Mouse (Mus musculus): ENCODE results near the gene Sptbn1. TPM values are rescaled to one million over a fixed set of nuclear protein-coding genes. Genes with fewer than 3 reads are reported as not detected.

The Sptbn1 gene
- polyA plus RNA-seq, 1 experiment from 2014 or later, result 164 TPM

DNA sequence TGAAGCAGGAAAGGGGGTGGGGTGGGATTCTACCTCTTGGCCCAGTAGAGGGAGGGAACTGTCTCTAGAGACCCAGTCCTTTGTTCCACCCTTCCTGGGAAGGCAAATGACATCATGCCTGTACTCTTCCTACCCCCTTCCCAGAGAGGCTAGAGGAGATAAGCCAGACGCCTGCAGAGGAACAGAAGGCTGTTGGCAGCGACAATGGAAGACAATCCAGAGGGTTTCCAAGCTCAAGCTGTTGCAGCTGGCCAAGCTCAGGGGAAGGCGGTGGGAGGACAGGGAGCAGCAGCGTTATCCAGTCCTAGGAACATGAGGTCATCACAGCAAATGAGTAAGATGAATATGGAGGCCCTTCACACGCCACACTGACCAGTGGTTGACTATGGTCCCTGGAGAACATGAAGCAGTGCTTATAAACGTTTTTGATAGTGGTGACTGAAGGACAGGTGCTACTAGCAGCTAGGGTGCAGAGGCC is 106.8 kb downstream of the Sptbn1 start:
- H3K9me3 ChIP-seq (replicated peaks; ENCODE audit: control insufficient read depth, low read length), result no peaks in the 10 kb centered on the region
- H3K4me3 ChIP-seq (ENCODE audit: low read length), result no peak overlapping the region
- no peak overlapping the region; the same call in 1 of the 2 replicates for H3K4me2 ChIP-seq (ENCODE audit: low read depth, low read length)
- peak; percentile 92 for ATAC-seq (replicated peaks; ENCODE audit: extremely low read depth, insufficient read depth, low FRiP score)
- H3K36me3 ChIP-seq (ENCODE audit: control insufficient read depth, insufficient read depth), result peaks cover 12% of the 10 kb centered on the region
- H3K27me3 ChIP-seq (ENCODE audit: control insufficient read depth, insufficient read depth, low read length), result no peaks in the 10 kb centered on the region
- H3K9ac ChIP-seq (ENCODE audit: low read length), result peak overlapping the region; percentile 2; the same call in 1 of the 2 replicates
- H3K4me1 ChIP-seq (ENCODE audit: control insufficient read depth, insufficient read depth, low read length), result peaks cover 90% of the 10 kb centered on the region
- H3K27ac ChIP-seq (ENCODE audit: low read length), result peak overlapping the region; percentile 89
- 11% methylated on average over 6 of the region's 6 CpGs for WGBS

GRCm38 (mm10) chr11:30160625-30161172 is 107.3 kb downstream of the Sptbn1 start:
- Histone ChIP-seq H3K4me3 (ENCODE audit: low read length) (no peak overlapping the region), H3K4me1 (ENCODE audit: control insufficient read depth, insufficient read depth, low read length) (peaks cover 89% of the 10 kb centered on the region), H3K9ac (ENCODE audit: low read length) (peak overlapping the region; percentile 26; the same call in 1 of the 2 replicates), H3K4me2 (ENCODE audit: low read depth, low read length) (no peak overlapping the region), H3K27ac (ENCODE audit: low read length) (peak overlapping the region; percentile 89), H3K9me3 (replicated peaks; ENCODE audit: control insufficient read depth, low read length) (no peaks in the 10 kb centered on the region), H3K36me3 (ENCODE audit: control insufficient read depth, insufficient read depth) (peaks cover 12% of the 10 kb centered on the region), H3K27me3 (ENCODE audit: control insufficient read depth, insufficient read depth, low read length) (no peaks in the 10 kb centered on the region)
- ATAC-seq (replicated peaks; ENCODE audit: extremely low read depth, insufficient read depth, low FRiP score), result no peak
- WGBS, result 44% methylated on average over 4 of the region's 4 CpGs

DNA sequence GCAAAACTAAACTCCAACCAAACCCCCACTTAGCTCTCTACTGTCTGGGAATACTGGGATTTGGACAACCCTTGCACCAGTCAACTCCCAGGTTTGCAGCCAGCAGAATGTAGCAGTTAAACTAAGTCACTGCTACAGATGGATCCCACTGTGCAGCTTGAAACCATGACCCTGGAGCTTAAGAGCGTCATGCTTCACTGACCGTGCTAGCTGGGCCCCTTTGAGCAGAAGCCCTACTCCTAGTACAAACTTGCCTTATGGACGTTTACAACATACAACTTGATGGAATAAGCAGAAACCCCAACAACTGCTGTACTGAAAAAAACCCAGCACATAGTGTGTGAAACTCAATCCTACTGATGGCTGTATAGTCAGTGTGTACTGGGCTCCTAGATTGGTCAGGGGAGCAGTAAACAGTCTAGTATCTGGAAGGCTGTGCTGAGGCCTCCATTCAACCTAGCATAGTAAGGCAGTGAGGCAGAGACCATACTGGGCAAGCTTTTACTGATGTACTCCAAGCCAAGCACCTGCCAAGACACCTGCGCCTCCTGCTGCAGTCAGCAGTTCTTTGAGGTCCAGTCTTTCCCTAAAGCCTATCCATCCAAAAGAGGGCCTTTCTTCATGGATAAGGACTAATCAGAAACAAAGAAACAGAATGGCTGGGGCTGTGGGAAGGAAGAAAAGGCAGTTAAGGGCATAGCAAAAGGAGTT is 108.3 kb downstream of the Sptbn1 start:
- no peak overlapping the region for H3K9ac ChIP-seq (ENCODE audit: low read length)
- ATAC-seq (replicated peaks; ENCODE audit: extremely low read depth, insufficient read depth, low FRiP score), result no peak
- peaks cover 84% of the 10 kb centered on the region for H3K4me1 ChIP-seq (ENCODE audit: control insufficient read depth, insufficient read depth, low read length)
- H3K27me3 ChIP-seq (ENCODE audit: control insufficient read depth, insufficient read depth, low read length), result no peaks in the 10 kb centered on the region
- no peak overlapping the region for H3K4me2 ChIP-seq (ENCODE audit: low read depth, low read length)
- peak overlapping the region; percentile 89 for H3K27ac ChIP-seq (ENCODE audit: low read length)
- 85% methylated on average over 4 of the region's 4 CpGs for WGBS
- no peaks in the 10 kb centered on the region for H3K9me3 ChIP-seq (replicated peaks; ENCODE audit: control insufficient read depth, low read length)
- H3K4me3 ChIP-seq (ENCODE audit: low read length), result no peak overlapping the region
- H3K36me3 ChIP-seq (ENCODE audit: control insufficient read depth, insufficient read depth), result peaks cover 12% of the 10 kb centered on the region

DNA sequence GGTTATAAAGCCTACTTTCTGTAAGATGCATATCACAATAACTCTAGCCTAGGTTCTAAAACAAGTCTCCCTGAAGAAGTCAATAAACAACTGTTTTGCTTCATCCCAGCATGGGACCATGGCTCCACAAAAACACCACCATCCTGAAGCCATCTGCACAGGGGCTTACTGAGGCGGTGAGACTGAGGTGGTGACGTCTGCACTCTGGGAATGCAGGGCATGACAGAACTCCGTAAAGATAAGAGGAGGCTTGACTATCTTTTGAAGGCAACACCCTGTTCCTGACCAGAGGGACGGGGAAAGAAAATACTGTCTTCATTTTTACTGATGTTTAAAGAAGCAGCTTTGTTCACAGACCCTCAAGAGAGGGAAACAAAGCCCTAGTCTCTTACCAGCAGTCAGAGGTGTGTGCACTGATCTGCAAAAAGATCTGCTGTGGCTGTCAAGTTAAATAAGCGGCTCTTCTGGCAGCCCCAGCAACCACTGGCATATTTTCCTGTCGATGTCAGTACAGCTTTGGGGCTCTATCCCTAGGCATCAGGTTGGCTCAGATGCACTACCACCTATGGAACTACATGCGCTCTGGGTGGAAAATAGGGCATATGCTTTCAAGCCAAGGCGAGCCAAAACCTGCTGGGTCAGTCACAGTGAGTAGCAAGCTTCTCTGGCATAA is 109.8 kb downstream of the Sptbn1 start:
- Histone ChIP-seq H3K4me2 (ENCODE audit: low read depth, low read length) (0 out of 2 replicates have a peak overlapping the region, but pooled peaks have one; percentile 8), H3K9me3 (replicated peaks; ENCODE audit: control insufficient read depth, low read length) (no peaks in the 10 kb centered on the region), H3K27me3 (ENCODE audit: control insufficient read depth, insufficient read depth, low read length) (no peaks in the 10 kb centered on the region), H3K27ac (ENCODE audit: low read length) (peak overlapping the region; percentile 89), H3K4me3 (ENCODE audit: low read length) (no peak overlapping the region), H3K4me1 (ENCODE audit: control insufficient read depth, insufficient read depth, low read length) (peaks cover 88% of the 10 kb centered on the region), H3K36me3 (ENCODE audit: control insufficient read depth, insufficient read depth) (peaks cover 18% of the 10 kb centered on the region), H3K9ac (ENCODE audit: low read length) (no peak overlapping the region)
- no peak for ATAC-seq (replicated peaks; ENCODE audit: extremely low read depth, insufficient read depth, low FRiP score)
- WGBS, result 22% methylated on average over 8 of the region's 8 CpGs

DNA sequence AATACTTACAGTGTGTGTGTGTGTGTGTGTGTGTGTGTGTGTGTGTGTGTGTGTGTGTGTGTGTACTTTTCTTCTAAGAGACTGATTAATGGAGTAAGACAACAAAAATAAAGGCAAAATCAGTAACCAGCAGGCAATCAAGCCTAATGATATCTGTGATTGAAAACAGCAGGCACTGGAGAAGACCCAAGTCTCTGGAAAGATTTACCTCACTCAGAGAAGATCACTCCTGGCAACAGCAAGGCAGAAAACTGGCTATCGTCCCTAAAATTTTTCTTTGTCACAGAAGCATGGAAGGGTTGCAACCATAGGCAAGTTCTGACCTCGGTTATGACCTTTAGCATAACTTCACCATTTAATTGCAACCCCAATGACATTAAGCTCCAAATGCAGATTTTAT is 112.1 kb downstream of the Sptbn1 start:
- Histone ChIP-seq H3K9ac (ENCODE audit: low read length) (no peak overlapping the region), H3K9me3 (replicated peaks; ENCODE audit: control insufficient read depth, low read length) (no peaks in the 10 kb centered on the region), H3K27ac (ENCODE audit: low read length) (peak overlapping the region; percentile 37), H3K4me2 (ENCODE audit: low read depth, low read length) (no peak overlapping the region), H3K27me3 (ENCODE audit: control insufficient read depth, insufficient read depth, low read length) (no peaks in the 10 kb centered on the region), H3K4me1 (ENCODE audit: control insufficient read depth, insufficient read depth, low read length) (peaks cover 73% of the 10 kb centered on the region), H3K4me3 (ENCODE audit: low read length) (no peak overlapping the region), H3K36me3 (ENCODE audit: control insufficient read depth, insufficient read depth) (peaks cover 34% of the 10 kb centered on the region)
- WGBS, result 70% methylated on average over 2 of the region's 2 CpGs
- no peak for ATAC-seq (replicated peaks; ENCODE audit: extremely low read depth, insufficient read depth, low FRiP score)

DNA sequence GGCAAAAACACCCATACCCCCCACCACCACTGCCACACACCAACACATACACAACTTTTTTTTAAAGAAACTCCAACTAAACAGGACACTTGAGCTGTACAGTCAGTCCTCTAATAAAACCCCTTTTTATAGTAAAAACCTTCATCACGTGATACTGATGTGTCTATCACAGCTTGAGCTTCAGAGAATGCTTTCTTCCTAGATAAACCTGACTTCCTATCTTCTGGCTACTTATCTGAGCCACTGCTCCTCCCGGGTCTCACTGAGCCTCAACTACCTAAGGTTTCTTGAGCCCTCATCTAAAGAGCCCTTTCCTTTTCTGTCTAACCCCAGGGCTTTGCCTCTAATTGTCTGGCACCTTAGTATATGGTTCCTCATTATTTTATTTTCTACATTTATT is 113.0 kb downstream of the Sptbn1 start:
- Histone ChIP-seq H3K4me2 (ENCODE audit: low read depth, low read length) (no peak overlapping the region), H3K4me3 (ENCODE audit: low read length) (no peak overlapping the region), H3K36me3 (ENCODE audit: control insufficient read depth, insufficient read depth) (peaks cover 42% of the 10 kb centered on the region), H3K4me1 (ENCODE audit: control insufficient read depth, insufficient read depth, low read length) (peaks cover 64% of the 10 kb centered on the region), H3K9ac (ENCODE audit: low read length) (no peak overlapping the region), H3K27me3 (ENCODE audit: control insufficient read depth, insufficient read depth, low read length) (no peaks in the 10 kb centered on the region), H3K27ac (ENCODE audit: low read length) (peak overlapping the region; percentile 43; the same call in 1 of the 2 replicates), H3K9me3 (replicated peaks; ENCODE audit: control insufficient read depth, low read length) (no peaks in the 10 kb centered on the region)
- WGBS, result 45% methylated on average over 2 of the region's 2 CpGs
- ATAC-seq (replicated peaks; ENCODE audit: extremely low read depth, insufficient read depth, low FRiP score), result no peak

DNA sequence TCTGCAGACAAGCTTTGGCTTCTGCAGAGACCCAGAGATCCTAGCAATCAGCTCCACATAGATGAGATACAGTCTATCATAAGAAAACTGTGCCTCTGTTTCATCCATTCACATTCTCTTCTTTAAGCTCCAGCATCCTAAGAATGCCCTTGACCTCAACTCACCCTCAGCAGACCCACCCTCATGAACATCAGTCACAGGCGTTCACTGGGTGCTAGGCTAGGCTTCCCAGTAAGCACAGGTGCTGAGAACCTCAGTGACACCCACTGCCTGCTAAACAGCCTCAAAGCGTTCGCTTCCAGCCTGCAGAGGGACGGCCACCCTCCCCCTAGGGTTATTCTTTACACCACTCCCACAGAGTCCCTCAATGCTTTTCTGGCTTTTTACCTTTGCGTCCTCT is 119.1 kb downstream of the Sptbn1 start:
- no peak for ATAC-seq (replicated peaks; ENCODE audit: extremely low read depth, insufficient read depth, low FRiP score)
- no peak overlapping the region for H3K9ac ChIP-seq (ENCODE audit: low read length)
- H3K4me1 ChIP-seq (ENCODE audit: control insufficient read depth, insufficient read depth, low read length), result peaks cover 21% of the 10 kb centered on the region
- 64% methylated on average over 5 of the region's 5 CpGs for WGBS
- H3K4me3 ChIP-seq (ENCODE audit: low read length), result no peak overlapping the region
- H3K27ac ChIP-seq (ENCODE audit: low read length), result no peak overlapping the region; the same call in 1 of the 2 replicates
- no peak overlapping the region for H3K4me2 ChIP-seq (ENCODE audit: low read depth, low read length)
- peaks cover 64% of the 10 kb centered on the region for H3K36me3 ChIP-seq (ENCODE audit: control insufficient read depth, insufficient read depth)
- H3K27me3 ChIP-seq (ENCODE audit: control insufficient read depth, insufficient read depth, low read length), result no peaks in the 10 kb centered on the region
- no peaks in the 10 kb centered on the region for H3K9me3 ChIP-seq (replicated peaks; ENCODE audit: control insufficient read depth, low read length)

GRCm38 (mm10) chr11:30148378-30148777 is 119.6 kb downstream of the Sptbn1 start:
- Histone ChIP-seq H3K4me1 (ENCODE audit: control insufficient read depth, insufficient read depth, low read length) (peaks cover 16% of the 10 kb centered on the region), H3K36me3 (ENCODE audit: control insufficient read depth, insufficient read depth) (peaks cover 63% of the 10 kb centered on the region), H3K27ac (ENCODE audit: low read length) (no peak overlapping the region), H3K27me3 (ENCODE audit: control insufficient read depth, insufficient read depth, low read length) (no peaks in the 10 kb centered on the region), H3K9me3 (replicated peaks; ENCODE audit: control insufficient read depth, low read length) (no peaks in the 10 kb centered on the region), H3K4me3 (ENCODE audit: low read length) (no peak overlapping the region), H3K9ac (ENCODE audit: low read length) (no peak overlapping the region), H3K4me2 (ENCODE audit: low read depth, low read length) (no peak overlapping the region)
- ATAC-seq (replicated peaks; ENCODE audit: extremely low read depth, insufficient read depth, low FRiP score), result no peak

DNA sequence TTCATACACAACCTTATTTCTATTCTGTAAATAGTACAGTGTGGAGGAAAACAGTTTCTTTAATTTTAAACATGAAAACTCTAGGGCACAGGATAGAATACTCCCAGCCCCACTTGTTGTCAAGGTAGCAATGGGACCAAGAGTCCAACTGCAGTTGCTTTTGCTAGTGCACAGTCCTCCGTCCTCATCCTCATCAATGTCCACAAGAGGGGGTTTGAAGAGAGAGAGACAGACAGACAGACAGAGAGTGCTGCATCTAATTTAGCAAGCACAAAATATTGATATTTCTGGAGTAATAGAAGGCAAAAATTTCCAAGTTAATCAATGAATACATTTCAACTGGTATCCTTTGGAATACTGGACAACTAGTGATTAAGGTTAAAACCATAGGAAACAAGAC is 120.1 kb downstream of the Sptbn1 start:
- no peak overlapping the region for H3K27ac ChIP-seq (ENCODE audit: low read length)
- no peaks in the 10 kb centered on the region for H3K27me3 ChIP-seq (ENCODE audit: control insufficient read depth, insufficient read depth, low read length)
- H3K36me3 ChIP-seq (ENCODE audit: control insufficient read depth, insufficient read depth), result peaks cover 65% of the 10 kb centered on the region
- H3K4me2 ChIP-seq (ENCODE audit: low read depth, low read length), result no peak overlapping the region
- no peaks in the 10 kb centered on the region for H3K9me3 ChIP-seq (replicated peaks; ENCODE audit: control insufficient read depth, low read length)
- H3K4me1 ChIP-seq (ENCODE audit: control insufficient read depth, insufficient read depth, low read length), result peaks cover 11% of the 10 kb centered on the region
- ATAC-seq (replicated peaks; ENCODE audit: extremely low read depth, insufficient read depth, low FRiP score), result no peak
- H3K9ac ChIP-seq (ENCODE audit: low read length), result no peak overlapping the region
- 94% methylated on average over 1 of the region's 1 CpGs for WGBS
- no peak overlapping the region for H3K4me3 ChIP-seq (ENCODE audit: low read length)

All from heart, embryonic 16.5 days (tissue).